Mouse (Mus musculus) erythroid progenitor cell, adult 5-6 weeks (primary cell): Measurements from ENCODE around the gene Vrk1. TPM values are rescaled to one million over a fixed set of nuclear protein-coding genes. Genes with fewer than 3 reads are reported as not detected.
A peak's percentile ranks its signal among the peaks of the same experiment; 100 is the strongest.

Source experiments
- ATAC-seq: replicated peaks from 2 replicates; pipeline ENCODE4 v1.8.0; 2016; ENCODE audit warnings: moderate number of reproducible peaks, mild to moderate bottlenecking, moderate TSS enrichment, inconsistent platforms; ENCODE audit not compliant: poor library complexity, low FRiP score, severe bottlenecking
- total RNA-seq, 2 experiments: library from RNA; stranded (forward) in 1 of 2; stranded (reverse) in 1 of 2; fragments of 150-400 nt in 1 of 2; fragments of 186-747, 209-891 nt in 1 of 2; gene quantifications; 2 replicates each; pipeline versions ENCODE4 v1.2.3 to v1.2.4; 2015 to 2017; ENCODE audit warnings: low replicate concordance in 2 of 2

Vrk1 gene
- total RNA-seq, 2 experiments from 2014 or later: 56.6 to 94.3 TPM

DNA sequence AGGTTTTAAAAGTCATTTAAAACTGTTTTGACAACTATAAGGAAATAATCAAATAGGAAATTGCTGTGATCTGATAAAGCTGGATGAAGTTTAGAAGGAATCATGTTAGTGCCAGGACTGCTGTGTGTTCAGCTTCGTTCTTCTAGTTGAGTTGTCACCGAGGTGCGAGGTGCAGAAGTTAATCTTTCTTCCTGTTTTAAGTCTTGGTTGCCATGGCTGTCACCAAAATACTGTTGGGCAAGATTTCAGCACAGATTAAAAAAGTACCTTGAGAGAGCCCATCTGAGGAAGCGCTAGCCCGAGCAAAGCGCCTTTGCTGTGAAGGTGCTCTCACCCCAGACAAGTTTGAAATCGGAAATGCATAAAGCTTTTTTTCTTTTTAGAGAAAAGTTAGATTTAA, 24.2 kb downstream of the Vrk1 start:
- ATAC-seq: no peak

DNA sequence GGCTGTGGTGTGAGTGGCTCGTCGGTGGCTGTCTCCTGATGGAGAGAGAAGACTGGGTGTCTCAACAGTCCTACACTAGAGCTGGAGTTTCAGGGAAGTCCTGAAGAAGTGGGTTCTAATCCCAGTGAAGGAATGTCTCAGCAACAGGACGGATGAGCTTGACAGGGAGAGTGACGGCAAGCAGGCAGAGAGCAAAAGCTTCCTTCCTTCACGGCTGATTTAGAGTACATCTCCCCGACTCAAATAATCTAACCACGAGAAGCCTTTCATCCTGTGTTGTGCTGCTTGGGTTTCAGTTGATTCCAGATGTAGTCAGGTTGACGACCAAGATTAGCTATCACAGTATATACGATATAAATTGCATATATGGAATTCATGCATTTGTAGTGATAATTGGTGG, 24.7 kb downstream of the Vrk1 start:
- no peak for ATAC-seq

DNA sequence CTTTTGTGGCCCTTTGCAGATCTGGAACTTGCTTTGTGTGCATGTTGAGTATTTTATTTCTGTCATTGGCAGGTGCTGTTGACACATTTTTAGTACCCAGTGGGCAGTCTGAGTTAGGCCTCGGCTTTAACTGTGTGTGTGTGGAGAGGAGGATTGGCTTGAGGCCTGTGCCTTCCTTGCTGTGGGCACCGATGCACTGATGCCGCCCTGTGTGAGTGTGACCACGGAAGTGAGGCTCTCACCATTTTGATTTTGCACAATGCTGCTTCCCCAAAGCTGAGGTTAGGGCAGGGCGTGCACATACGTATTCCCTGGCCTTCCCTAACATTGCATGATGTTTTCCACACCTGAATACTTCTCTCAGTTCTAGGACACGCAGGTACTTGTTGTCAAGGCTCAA, 30.2 kb downstream of the Vrk1 start:
- ATAC-seq: no peak

DNA sequence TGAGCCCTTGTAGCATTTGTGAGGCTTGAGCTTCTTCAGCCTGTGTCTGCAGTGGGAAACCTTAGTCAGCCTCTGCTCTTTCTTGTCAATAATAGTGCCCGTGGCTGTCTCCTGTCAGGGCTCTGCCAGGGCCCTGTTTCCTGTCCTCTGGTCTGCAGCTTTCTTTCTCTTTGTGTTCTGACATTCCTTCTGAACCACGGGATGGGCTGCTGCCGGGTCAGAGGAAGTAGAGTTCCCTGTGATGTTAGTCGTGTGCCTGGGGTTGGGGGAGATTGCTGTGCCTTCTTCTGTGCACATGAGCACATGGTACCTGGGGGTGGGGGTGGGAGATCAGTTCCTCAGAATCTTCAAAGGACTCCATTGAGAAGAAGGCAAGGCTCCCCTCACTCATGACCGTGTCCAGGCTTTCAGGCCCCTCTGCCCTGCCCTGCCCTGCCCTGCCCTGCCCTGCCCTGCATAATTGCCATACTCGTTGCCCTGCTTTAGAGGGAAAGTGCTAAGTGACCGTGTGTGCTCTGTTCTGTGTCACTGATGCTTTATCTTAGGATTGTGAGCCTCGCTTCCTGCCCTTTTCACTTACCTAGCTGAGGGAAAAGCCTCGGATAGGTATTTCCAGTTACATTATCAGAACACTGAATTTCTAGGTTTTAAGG, 36.2 kb downstream of the Vrk1 start:
- no peak for ATAC-seq

DNA sequence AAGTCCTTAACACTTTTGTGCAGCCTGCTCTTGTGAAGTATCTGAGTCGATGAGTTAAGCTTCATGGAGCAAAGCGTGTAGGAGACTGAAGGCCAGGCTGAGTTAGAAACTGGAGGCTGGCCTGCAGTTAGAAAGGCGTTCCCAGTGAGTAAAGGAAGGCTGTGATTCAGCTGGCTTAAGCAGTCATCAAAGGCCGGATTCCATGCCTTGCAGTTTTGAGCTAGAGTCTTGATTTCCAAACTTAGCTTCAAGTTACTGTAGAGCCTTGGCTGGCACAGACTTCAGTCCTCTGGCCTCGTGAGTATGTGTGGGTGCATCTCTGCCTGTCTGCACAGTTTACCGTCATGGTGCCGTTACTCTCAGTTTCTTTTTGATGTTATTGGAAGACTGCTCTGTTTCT, 42.2 kb downstream of the Vrk1 start:
- ATAC-seq: no peak

DNA sequence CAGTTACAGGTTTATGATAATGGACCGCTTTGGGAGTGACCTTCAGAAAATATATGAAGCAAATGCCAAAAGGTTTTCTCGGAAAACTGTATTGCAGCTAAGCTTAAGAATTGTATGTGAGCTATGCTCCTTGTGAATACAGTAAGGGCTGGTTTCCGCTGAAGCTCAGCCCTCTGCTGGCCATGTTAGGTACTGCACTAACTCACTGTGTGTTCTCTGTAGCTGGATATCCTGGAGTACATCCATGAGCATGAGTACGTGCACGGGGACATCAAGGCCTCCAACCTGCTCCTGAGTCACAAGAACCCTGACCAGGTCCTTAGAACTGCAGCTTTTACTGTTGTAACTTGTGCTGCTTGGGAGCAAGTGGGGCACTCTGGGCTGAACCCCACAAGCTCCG, 45.8 kb downstream of the Vrk1 start:
- ATAC-seq: peak; percentile 86

DNA sequence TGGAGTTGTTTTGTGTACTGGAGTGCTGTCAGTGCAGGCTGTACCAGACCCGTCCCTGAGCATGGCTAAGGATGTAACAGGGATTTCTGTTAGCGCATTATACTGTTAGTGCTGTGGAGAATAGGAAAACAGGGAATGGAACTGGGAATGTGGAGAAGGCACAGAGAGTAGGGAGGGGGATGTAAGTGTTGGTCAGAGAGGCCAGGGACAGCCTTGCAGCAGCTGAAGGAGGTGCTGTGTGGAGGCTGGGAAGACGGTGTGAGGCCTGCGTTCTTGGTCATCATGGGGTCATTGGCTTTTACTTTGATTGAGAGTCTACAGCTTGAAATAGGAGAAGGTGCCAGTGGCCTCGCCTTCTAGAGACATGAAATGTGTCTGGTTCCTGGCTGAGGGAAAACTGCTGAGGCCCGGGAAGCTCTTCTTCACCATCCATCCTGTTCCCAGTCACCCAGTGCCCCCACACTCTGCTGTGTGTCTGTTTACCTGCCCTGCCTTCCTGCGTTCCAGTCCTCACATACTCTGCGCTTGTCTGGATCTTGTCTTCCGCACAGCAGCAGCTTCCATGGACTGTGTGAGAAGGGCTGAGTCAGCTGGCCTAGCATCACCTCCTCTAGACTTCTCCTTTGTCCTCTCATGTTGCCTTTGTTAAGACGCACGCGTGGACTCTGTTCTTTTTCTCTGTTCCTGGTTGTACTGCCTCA, 50.0 kb downstream of the Vrk1 start:
- ATAC-seq: no peak

DNA sequence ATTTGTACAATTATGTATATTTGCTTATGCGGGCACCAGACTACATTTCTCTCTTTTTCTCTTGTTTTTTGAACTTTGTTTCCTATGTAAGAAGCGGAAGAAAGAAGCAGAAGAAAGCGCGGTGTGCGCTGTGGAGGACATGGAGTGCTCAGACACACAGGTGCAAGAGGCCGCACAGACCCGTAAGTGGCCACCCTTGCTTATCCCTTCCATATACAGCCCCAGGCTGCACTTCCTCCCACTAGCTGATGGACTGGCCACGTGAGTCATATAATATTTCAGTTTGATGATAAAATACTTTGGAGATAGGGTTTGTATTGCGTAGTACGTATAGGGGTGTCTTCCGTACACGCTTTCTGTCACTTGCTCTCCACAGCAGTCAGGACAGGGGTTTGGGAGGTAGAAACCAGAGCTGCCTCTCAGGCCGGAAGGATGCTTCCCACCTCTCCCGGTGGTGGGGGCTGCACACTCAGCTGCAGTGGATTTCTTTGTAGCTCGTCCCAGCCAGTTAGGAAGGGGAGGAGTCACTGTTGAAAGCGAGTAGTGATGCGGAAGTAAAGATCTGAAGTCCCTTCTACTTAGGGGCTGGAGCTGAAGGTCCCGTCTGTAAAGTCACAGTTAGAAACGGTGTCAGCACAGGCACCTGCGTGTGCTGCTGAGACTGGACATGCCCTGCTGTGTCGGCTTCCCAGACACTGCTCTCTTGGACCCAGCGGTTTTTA, 60.6 kb downstream of the Vrk1 start:
- no peak for ATAC-seq

DNA sequence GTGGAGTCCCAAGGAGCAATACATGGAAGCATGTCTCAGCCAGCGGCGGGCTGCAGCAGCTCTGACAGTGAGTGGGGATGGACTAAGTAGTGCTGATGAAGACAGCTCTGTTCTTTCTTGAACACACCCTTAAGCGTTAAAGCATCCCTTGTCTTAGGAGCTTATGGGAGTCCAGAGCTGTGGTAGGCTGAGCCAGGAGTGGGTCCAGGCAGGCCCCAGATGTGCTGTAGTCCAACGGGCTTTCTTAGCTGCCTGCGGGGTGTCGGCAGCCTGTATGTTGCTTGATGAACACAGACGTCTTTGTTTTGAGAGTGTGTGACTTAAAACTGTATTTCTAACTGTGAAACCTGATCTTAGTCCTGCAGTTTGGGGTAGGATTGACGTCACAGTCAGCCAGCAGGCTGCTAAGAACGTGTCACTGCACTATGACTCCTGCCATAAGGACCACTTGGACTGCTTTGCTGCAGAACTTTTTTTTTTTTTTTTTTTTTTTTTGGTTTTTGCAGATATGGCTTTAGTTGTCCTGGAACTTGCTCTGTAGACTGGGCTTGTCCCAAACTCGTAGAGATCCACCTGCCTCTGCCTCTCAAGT, 61.6 kb downstream of the Vrk1 start:
- no peak for ATAC-seq

DNA sequence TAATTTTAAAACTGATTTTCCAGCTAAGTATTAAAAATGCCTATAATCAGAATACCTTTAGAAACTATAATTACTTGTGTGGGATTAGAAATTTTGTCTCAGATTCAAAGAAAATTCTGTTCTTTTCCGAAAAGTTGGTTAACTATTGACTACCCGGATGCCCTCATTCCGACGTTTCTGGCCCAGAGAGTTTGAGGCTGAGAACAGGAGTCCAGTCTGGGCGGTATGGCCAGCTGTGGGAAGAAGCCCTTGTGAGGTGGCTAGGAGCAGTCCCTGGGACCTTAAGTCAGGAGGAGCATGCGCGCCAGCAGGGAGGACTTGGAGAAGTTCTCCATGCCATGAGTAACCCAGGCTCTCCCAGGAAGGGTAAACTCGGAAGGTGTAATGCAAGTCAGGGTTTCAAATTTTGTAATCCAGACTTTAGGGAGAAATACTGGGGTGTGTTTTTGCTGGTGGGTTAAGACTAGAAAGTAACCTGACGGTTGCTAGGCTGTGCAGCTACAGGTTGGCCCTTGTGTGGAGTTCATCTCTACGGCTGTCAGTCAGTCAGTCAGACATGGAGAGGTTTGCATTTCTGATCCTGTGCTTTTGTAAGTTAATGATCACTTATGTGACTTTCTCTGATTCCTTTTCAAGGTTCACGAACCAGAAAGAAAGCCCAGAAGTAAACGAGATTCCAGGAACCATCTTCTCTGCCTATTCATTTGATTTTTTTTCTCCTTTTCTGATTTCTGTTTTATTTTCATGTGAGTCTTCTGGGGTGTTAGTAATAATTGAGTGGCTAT, 64.5 kb downstream of the Vrk1 start:
- ATAC-seq: no peak

DNA sequence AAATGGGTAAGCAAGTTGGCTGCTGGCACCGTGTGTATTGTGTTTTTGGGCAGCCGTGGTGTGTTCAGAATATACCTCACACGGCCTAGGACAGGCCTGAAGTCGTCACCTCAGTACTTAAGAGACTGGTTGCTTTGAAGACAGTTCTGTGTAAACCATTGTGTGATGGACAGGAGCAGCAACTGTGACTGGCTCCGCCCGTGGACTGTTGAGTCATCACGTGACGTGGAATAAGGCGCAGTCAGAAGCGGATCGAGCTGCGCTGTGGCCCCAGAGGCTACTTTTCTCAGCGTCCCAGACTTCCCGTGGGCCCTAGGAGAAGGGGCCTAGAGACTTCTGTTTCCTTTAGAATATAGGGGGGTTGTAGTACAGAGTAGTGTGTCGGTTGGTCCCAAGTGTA, 66.1 kb downstream of the Vrk1 start:
- ATAC-seq: no peak

DNA sequence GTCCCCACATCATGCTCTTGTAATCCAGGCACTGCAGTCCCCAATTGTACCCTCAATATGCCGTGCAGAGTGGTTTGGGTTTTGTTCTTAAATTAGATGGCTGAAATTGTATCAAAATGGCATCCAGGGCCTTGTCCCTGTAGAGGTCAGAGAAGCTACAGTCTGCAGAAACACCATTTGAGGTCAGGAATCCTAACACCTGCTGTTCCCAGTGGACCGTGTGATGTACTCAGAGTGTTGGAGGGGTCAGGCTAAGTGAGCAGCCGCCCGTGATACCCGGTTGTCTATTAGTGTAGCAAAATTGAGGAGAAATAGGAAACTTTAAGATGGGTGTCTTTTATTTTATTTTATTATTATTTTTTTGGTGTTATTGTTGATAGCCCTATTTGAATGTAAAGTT, 70.5 kb downstream of the Vrk1 start:
- ATAC-seq: no peak

DNA sequence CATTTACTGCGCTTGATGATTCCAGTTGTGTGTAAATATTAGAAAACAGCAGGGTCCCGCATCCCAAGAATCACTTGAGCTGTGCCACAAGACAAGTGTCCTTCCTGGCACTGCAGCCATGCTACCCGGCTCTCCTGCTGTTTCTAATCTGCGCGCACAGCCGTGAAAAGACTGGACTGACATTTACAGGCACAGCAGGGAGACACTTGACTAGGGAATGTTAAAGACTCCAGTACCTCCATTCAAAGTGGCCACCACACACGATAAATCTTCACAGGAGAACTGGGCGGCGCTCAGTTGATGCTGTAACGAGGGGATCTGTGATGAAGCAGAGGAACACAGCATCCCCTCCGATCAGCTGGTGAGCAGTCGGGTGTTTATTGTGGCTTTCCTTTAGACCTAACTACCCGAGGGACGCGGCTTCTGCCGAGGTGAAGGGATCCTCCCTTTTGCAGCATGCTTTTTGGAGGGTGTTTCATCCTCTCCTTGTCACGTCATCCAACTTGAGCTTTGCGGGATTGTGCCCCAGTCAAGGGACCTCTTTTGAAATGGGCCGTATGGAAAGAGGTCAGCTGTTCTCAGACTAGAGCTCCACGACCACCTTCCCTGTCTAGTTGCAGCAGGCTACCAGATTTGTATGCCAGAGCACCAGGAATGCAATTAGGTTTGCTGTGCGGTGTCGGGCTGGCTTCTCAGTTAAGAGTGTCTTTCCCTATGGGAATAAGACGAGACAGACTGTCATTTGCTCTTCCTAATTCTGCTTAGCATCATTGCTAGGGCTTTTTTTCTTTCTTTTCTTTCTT, 71.1 kb downstream of the Vrk1 start:
- ATAC-seq: no peak

DNA sequence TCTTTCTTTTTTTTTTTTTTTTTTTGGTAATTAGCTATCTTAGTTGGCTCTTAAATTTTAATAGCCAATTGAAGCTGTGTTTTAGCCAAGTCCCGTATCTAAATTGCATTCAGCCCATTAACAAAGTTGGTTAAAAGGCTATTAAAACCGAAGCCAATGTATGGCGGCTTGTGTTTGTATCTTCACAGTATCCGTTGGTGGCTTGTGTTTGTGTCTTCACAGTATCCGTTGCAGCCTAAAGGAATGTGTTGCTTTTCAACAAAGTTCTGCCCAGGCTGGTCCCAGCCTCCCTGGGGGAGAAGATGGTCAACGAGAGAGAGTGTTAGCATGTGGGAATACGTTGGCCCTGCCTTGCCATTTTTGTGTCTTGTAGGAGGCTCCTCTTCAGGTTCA, 71.7 kb downstream of the Vrk1 start:
- no peak for ATAC-seq

DNA sequence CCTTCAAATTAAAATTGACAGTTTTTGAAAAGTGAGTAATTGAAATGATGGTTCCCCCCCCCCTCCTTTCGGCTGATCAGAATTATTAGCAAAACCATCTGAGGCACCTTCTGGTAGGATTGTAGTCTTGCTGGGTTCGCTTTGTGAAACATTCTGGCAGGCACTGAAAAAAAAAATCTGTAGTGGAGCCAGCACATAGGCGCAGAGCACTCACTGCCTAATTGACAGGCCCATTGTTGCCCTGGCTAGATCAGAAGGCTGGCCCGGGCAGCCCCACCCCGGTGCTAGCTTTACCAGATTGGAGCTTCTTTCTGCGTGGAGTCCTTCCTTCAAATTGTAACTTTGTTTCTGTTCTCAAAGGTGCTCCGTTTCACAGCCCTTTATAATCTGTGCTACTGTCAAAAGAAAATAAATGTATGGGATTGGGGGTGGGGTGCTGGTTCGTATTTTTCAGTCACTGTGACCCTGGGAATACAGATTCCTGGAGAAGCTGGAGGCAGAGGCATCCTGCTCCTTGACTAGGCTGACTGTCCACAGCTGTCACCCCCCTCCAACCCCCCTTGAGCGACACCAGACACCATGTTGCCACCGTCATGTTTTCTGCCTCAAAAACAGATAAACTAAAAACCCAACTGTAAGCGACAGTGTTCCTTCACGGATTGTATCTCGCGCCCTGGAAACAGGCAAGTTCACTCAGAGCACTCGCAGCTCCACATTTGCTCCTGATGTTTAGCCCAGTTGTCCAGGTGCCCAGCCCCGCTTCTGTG, 72.3 kb downstream of the Vrk1 start:
- no peak for ATAC-seq

DNA sequence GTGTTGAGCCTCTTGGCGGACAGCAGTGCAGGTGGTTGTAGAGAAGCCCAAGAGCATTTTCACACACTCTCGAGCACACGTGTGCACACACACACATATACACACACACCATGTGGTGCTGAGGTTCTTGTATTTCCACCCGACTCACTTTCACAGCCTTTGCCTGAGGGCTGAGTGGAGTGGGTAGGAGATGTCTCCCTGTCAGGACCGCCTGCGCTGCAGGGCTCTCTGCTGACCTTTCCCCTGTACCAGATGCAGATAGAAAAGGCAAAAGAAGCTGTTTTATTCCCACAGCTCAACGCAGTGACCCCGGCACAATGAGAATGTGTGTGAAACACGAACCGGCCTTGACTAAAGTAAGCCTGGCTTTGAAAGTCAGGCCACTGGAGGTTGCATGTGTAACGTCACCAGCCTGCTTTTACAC, 72.9 kb downstream of the Vrk1 start:
- ATAC-seq: no peak

DNA sequence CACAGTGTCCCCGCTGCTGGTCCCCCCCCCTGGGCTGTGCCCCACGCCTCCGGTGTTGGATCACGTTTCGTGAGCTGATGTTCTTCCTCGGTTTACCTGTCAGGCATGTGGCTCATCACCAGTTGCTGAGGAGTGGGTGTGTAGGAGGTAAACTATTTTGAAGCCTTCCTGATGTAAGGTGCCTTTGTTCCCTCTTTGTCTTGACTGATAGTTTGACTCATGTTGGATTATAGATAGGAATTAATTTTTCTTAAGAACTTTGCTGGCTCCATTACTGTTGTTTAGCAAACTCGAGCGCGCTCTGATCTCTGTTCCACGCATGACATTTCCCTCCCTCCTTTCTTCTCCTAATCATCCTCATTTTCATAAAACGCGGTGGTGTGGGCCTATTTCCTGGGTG, 74.1 kb downstream of the Vrk1 start:
- ATAC-seq: no peak

DNA sequence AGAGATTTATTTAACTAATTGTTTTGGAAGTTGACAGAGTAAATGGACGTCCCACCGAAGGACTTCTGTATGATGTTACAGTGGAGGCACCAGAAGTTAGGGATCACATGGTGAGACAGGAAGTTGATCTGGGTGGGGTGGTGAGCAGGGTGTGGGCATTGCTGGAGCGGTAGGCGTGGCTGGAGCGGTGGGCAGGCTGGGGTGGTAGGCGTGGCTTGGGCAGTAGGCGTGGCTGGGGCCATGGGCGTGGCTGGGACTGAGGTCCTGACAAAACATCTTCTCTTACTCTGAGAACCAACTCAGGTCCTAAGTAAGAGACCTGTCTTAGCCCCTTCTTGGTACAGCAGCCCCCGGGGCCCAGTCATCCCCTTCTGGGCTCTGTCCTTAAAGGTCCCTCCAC, 84.8 kb downstream of the Vrk1 start:
- ATAC-seq: no peak

DNA sequence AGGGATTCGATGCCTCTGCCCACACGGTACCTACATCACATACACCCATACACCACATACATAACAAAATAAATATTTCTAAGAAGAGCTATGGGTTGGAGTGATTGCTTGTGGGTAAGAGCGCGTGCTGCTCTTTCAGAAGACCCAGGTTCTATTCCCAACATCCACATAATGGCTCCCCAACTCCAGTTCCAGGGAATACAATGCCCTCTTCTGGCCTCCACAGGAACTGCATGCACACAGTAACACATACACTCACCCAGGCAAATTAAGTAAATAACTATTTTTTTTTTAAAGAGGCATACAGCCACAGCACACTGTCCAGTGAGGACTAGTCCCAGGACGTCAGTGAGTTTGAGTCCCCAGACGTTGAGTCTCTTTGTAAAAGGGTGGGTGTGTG, 92.0 kb downstream of the Vrk1 start:
- ATAC-seq: no peak
